Mouse (Mus musculus): Measurements from ENCODE around the gene S100a13. TPM values are rescaled to one million over a fixed set of nuclear protein-coding genes. Genes with fewer than 3 reads are reported as not detected.

The S100a13 gene
- polyA plus RNA-seq, 1 experiment from 2014 or later = 11.8 TPM

Other genes with a start within 250 kb of the S100a13 start
- 7.7 and 8.8 TPM in 2 replicates for gene Dennd4b, start 249.2 kb upstream of the S100a13 start, polyA plus RNA-seq (2015; fragmentation: Nextera tagmentation; extraction: Ambion mirVana)
- gene Gatad2b, start 221.3 kb upstream of the S100a13 start, polyA plus RNA-seq (2015; fragmentation: Nextera tagmentation; extraction: Ambion mirVana) = 11.1 and 13.1 TPM in 2 replicates
- 31.4 and 34.1 TPM in 2 replicates for gene Slc27a3, start 124.5 kb upstream of the S100a13 start, polyA plus RNA-seq (2015; fragmentation: Nextera tagmentation; extraction: Ambion mirVana)
- gene Ints3, start 80.8 kb upstream of the S100a13 start, polyA plus RNA-seq (2015; fragmentation: Nextera tagmentation; extraction: Ambion mirVana) = 34.3 and 35.0 TPM in 2 replicates
- 2.4 and 2.8 TPM in 2 replicates for gene Npr1, start 48.6 kb upstream of the S100a13 start, polyA plus RNA-seq (2015; fragmentation: Nextera tagmentation; extraction: Ambion mirVana)
- 231 and 240 TPM in 2 replicates for gene Ilf2, start 38.3 kb upstream of the S100a13 start, polyA plus RNA-seq (2015; fragmentation: Nextera tagmentation; extraction: Ambion mirVana)
- 90.1 and 93.1 TPM in 2 replicates for gene Snapin, start 23.4 kb upstream of the S100a13 start, polyA plus RNA-seq (2015; fragmentation: Nextera tagmentation; extraction: Ambion mirVana)
- 173 and 176 TPM in 2 replicates for gene Chtop, start 4.9 kb upstream of the S100a13 start, polyA plus RNA-seq (2015; fragmentation: Nextera tagmentation; extraction: Ambion mirVana)
- 19.9 and 23.6 TPM in 2 replicates for gene S100a1, start within 50 bp of the S100a13 start, polyA plus RNA-seq (2015; fragmentation: Nextera tagmentation; extraction: Ambion mirVana)
- gene S100a14, start 12.4 kb downstream of the S100a13 start, polyA plus RNA-seq (2015; fragmentation: Nextera tagmentation; extraction: Ambion mirVana) = 0.29 TPM in 1 of 2 replicates, not detected in the other
- gene S100a16, start 22.8 kb downstream of the S100a13 start, polyA plus RNA-seq (2015; fragmentation: Nextera tagmentation; extraction: Ambion mirVana) = 41.8 and 44.3 TPM in 2 replicates
- 1.4 and 2.7 TPM in 2 replicates for gene S100a3, start 46.1 kb downstream of the S100a13 start, polyA plus RNA-seq (2015; fragmentation: Nextera tagmentation; extraction: Ambion mirVana)
- not detected in 2 replicates for gene S100a2, start 75.8 kb downstream of the S100a13 start, polyA plus RNA-seq (2015; fragmentation: Nextera tagmentation; extraction: Ambion mirVana)
- gene Gm42674, start 87.5 kb downstream of the S100a13 start, polyA plus RNA-seq (2015; fragmentation: Nextera tagmentation; extraction: Ambion mirVana) = not detected in 2 replicates
- 1.0 and 1.2 TPM in 2 replicates for gene S100a4, start 89.3 kb downstream of the S100a13 start, polyA plus RNA-seq (2015; fragmentation: Nextera tagmentation; extraction: Ambion mirVana)
- not detected in 2 replicates for gene S100a5, start 94.1 kb downstream of the S100a13 start, polyA plus RNA-seq (2015; fragmentation: Nextera tagmentation; extraction: Ambion mirVana)
- 24.1 and 33.1 TPM in 2 replicates for gene S100a6, start 98.4 kb downstream of the S100a13 start, polyA plus RNA-seq (2015; fragmentation: Nextera tagmentation; extraction: Ambion mirVana)
- not detected in 2 replicates for gene S100a7a, start 139.6 kb downstream of the S100a13 start, polyA plus RNA-seq (2015; fragmentation: Nextera tagmentation; extraction: Ambion mirVana)
- 7.4 and 7.5 TPM in 2 replicates for gene S100a8, start 154.5 kb downstream of the S100a13 start, polyA plus RNA-seq (2015; fragmentation: Nextera tagmentation; extraction: Ambion mirVana)
- gene S100a9, start 181.3 kb downstream of the S100a13 start, polyA plus RNA-seq (2015; fragmentation: Nextera tagmentation; extraction: Ambion mirVana) = 3.6 and 4.7 TPM in 2 replicates
- not detected in 2 replicates for gene Pglyrp4, start 212.5 kb downstream of the S100a13 start, polyA plus RNA-seq (2015; fragmentation: Nextera tagmentation; extraction: Ambion mirVana)

All from hindbrain, embryonic 15.5 days (tissue).